Comparison of ENCODE assay signal across 7 mouse cellular contexts in genomic region chr11:113807086-113807485, GRCm38 (mm10). TPM values are rescaled to one million over a fixed set of nuclear protein-coding genes. Genes with fewer than 3 reads are reported as not detected.
A peak's percentile ranks its signal among the peaks of the same experiment; 100 is the strongest.
DNase-seq lines count a peak whose midpoint lies in the region; ATAC-seq and TF ChIP-seq lines count a peak whose summit lies in the region.

No protein-coding gene starts in this region.

- no peak overlapping the region for H3K4me3 ChIP-seq in kidney, adult 2 months (ENCODE audit: insufficient read depth, low read depth, low read length)
- no peak overlapping the region for H3K4me3 ChIP-seq in lung, embryonic 15.5 days

- 20% methylated on average over 9 of the region's 9 CpGs for WGBS in kidney, adult 2 months
- 25% methylated on average over 9 of the region's 9 CpGs for WGBS in lung, embryonic 15.5 days

- H3K4me2 ChIP-seq in lung, embryonic 15.5 days, result peak overlapping the region; percentile 16; the same call in 1 of the 2 replicates

- peak overlapping the region; percentile 53 for H3K27ac ChIP-seq in kidney, adult 2 months (ENCODE audit: insufficient read depth, low read depth, low read length)
- H3K27ac ChIP-seq in lung, embryonic 15.5 days, result peak overlapping the region; percentile 83

- TF ChIP-seq POLR2A in kidney, adult 2 months (IDR thresholded peaks at IDR 0.05; ENCODE audit: low read depth, low read length), result no peak

- H3K27me3 ChIP-seq in kidney, adult 2 months (replicated peaks; ENCODE audit: control insufficient read depth, insufficient read depth, low read length), result no peaks in the 10 kb centered on the region
- H3K27me3 ChIP-seq in lung, embryonic 15.5 days, result no peaks in the 10 kb centered on the region

- no peaks in the 10 kb centered on the region for H3K36me3 ChIP-seq in kidney, adult 2 months (ENCODE audit: control insufficient read depth, insufficient read depth, low read length)
- no peaks in the 10 kb centered on the region for H3K36me3 ChIP-seq in lung, embryonic 15.5 days

- peak; percentile 67 to 70 for DNase-seq in adrenal gland, postnatal 36 days
- DNase-seq in embryo, embryonic 9.5 days (ENCODE audit: extremely low spot score), result peak; percentile 60
- peak; percentile 91 for DNase-seq in kidney, adult 2 months
- no peak for DNase-seq in urinary bladder, postnatal 25 days (ENCODE audit: low spot score)
- no peak for DNase-seq in urinary bladder, postnatal 4 days (ENCODE audit: low spot score in 2 of 2)
- no peak for DNase-seq in frontal cortex, postnatal 25 days (ENCODE audit: low spot score in 2 of 2)

- no peak overlapping the region for H3K9ac ChIP-seq in lung, embryonic 15.5 days

- ATAC-seq in lung, embryonic 15.5 days (ENCODE audit: borderline replicate concordance, extremely low read depth, low FRiP score, low TSS enrichment), result peak; percentile 89

- TF ChIP-seq CTCF in kidney, adult 2 months (conservative IDR thresholded peaks at IDR 0.05; ENCODE audit: insufficient read depth, insufficient read length, low read depth, low read length), result no peak

- no peaks in the 10 kb centered on the region for H3K9me3 ChIP-seq in lung, embryonic 15.5 days

- no peaks in the 10 kb centered on the region for H3K4me1 ChIP-seq in kidney, adult 2 months (ENCODE audit: control insufficient read depth, insufficient read depth, low read length)
- H3K4me1 ChIP-seq in lung, embryonic 15.5 days, result peaks cover 68% of the 10 kb centered on the region

RNA-seq across cellular contexts. Expression of gene Cdc42ep4, which starts 55.4 kb away (rescaled TPM):
- 100 to 1,000 TPM; 128 to 136 TPM for total RNA-seq in adrenal gland, postnatal 36 days (2021)
- polyA plus RNA-seq in kidney, adult 2 months (2012; rRNA removed), result 18.0 and 18.2 TPM in 2 replicates
- polyA plus RNA-seq in lung, embryonic 15.5 days (2015; fragmentation: Nextera tagmentation; extraction: Ambion mirVana), result 122 TPM in 2 replicates

Comparison
In these comparisons a context has a peak if more than half of its experiments do, and no peak if none do; other contexts are left out.
1. DNase-seq: peak in adrenal gland, postnatal 36 days (2 of 2), embryo, embryonic 9.5 days (single experiment) and kidney, adult 2 months (single experiment); none in urinary bladder, postnatal 25 days (single experiment), urinary bladder, postnatal 4 days (0 of 2) and frontal cortex, postnatal 25 days (0 of 2).